Mouse (Mus musculus) frontal cortex, postnatal 10 days (tissue): ENCODE data around the gene Entpd5.

Experiments
- DNase-seq, 2 experiments: peaks; one replicate each; pipeline ENCODE4 v3.0.0; 2022; ENCODE audit warnings: low spot score in 2 of 2, mixed read lengths in 1 of 2

Gene Entpd5

DNA sequence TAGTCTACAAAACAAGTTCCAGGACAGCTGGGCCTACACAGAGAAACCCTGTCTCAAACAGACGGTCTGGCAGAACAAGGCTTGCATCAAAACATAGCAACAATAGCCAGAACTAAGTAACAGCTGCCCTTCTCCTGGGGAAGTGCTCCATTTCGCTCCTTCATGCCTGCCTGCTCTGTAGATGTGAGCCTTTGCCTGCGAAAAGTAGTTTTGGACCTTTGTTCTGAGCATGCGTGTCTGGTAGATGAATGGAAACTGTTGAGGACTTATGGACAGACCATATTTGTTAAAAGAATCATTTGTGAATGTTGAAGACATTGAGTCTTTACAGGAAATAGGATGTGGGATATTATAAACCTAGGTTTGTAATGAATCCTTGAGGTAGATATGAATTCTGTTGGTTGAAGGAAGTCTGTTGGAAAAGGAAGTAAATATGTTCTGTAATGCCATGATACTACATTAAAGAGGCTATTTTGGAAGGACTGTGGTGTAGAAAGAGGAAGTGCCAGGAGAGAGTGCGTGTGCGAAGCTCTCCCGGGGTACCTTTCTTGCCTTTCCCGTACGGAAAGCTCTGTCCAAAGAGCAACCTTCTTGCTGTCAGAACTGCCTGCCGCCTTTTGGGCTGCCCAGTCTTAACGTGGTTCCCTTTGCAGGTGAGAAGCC, 71.7 kb downstream of the Entpd5 start:
- DNase-seq: no peak

DNA sequence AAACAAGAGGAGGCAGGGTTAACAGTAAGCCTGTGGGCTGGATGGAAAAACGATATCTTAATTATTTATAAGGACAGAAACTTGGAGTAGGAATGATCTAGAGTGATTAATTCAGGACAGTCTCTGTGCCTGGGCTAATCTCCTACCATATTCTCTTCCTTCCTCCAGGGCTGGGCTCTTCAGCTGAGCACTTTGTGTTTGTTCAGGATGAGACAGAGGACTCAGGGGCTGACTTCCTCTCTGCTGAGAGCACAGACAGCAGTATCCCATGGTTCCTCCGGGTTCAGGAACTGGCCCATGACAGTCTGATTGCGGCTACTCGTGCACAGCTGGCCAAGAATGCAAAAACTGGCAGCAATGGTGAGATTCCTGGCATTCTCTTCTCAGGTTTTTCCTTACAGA, 81.7 kb downstream of the Entpd5 start:
- no peak for DNase-seq
